Mouse (Mus musculus) layer of hippocampus, postnatal 36 days (tissue): ENCODE results near the gene Sipa1l1. TPM values are rescaled to one million over a fixed set of nuclear protein-coding genes. Genes with fewer than 3 reads are reported as not detected.
"Not testable (repeated sequence)": the region's sequence is repeated elsewhere in the genome, so short reads cannot be mapped to it uniquely, and the experiment has no call there.

Experiments
- DNase-seq, 2 experiments: peaks; one replicate each; pipeline ENCODE4 v3.0.0; 2022
- total RNA-seq, 2 experiments: library from RNA; stranded (reverse); gene quantifications; 2 replicates each; pipeline ENCODE4 v1.2.3; 2021

The Sipa1l1 gene
- total RNA-seq, 2 experiments from 2014 or later: 208 to 226 TPM

GRCm38 (mm10) chr12:82441479-82441878 lies 272.4 kb downstream of the Sipa1l1 start:
- DNase-seq: no peak

- no peak for DNase-seq
Observed at GRCm38 (mm10) chr12:82446609-82447024, 277.5 kb downstream of the Sipa1l1 start.

- DNase-seq: no peak
Observed at GRCm38 (mm10) chr12:82448129-82448815, 279.2 kb downstream of the Sipa1l1 start.

- no peak for DNase-seq
Observed at GRCm38 (mm10) chr12:82452428-82452827, 283.3 kb downstream of the Sipa1l1 start.

GRCm38 (mm10) chr12:82454415-82454814 lies 285.3 kb downstream of the Sipa1l1 start:
- DNase-seq: no peak

GRCm38 (mm10) chr12:82455700-82456413 lies 286.7 kb downstream of the Sipa1l1 start:
- DNase-seq: no peak

GRCm38 (mm10) chr12:82456414-82456805 lies 287.3 kb downstream of the Sipa1l1 start:
- no peak for DNase-seq

- DNase-seq: no peak
Observed at GRCm38 (mm10) chr12:82457609-82458008, 288.5 kb downstream of the Sipa1l1 start.

- DNase-seq: no peak
Observed at GRCm38 (mm10) chr12:82458017-82458416, 288.9 kb downstream of the Sipa1l1 start.

- DNase-seq: no peak
Observed at GRCm38 (mm10) chr12:82467234-82467633, 298.1 kb downstream of the Sipa1l1 start.

- peak; percentile 34 to 38 for DNase-seq
Observed at GRCm38 (mm10) chr12:82467641-82468040, 298.5 kb downstream of the Sipa1l1 start.

- DNase-seq: no peak
Observed at GRCm38 (mm10) chr12:82468416-82468815, 299.3 kb downstream of the Sipa1l1 start.

GRCm38 (mm10) chr12:82469706-82470361 lies 300.7 kb downstream of the Sipa1l1 start:
- DNase-seq: peak; percentile 85 to 86

- DNase-seq: peak; percentile 68 to 78
Observed at GRCm38 (mm10) chr12:82470362-82470936, 301.3 kb downstream of the Sipa1l1 start.

GRCm38 (mm10) chr12:82472796-82473195 lies 303.7 kb downstream of the Sipa1l1 start:
- DNase-seq: no peak

- DNase-seq: no peak
Observed at GRCm38 (mm10) chr12:82473238-82473637, 304.1 kb downstream of the Sipa1l1 start.

- no peak for DNase-seq
Observed at GRCm38 (mm10) chr12:82474409-82474808, 305.3 kb downstream of the Sipa1l1 start.

- no peak for DNase-seq
Observed at GRCm38 (mm10) chr12:82476028-82476427, 306.9 kb downstream of the Sipa1l1 start.

GRCm38 (mm10) chr12:82476580-82476979 lies 307.5 kb downstream of the Sipa1l1 start:
- DNase-seq: no peak

- DNase-seq: no peak
Observed at GRCm38 (mm10) chr12:82477826-82478225, 308.7 kb downstream of the Sipa1l1 start.

- DNase-seq: no peak
Observed at GRCm38 (mm10) chr12:82478256-82478655, 309.1 kb downstream of the Sipa1l1 start.

GRCm38 (mm10) chr12:82479393-82479792 lies 310.3 kb downstream of the Sipa1l1 start:
- no peak for DNase-seq

GRCm38 (mm10) chr12:82480425-82480824 lies 311.3 kb downstream of the Sipa1l1 start:
- not testable (repeated sequence) for DNase-seq
